ENCODE assay signal across 8 mouse cellular contexts in the genomic region with DNA sequence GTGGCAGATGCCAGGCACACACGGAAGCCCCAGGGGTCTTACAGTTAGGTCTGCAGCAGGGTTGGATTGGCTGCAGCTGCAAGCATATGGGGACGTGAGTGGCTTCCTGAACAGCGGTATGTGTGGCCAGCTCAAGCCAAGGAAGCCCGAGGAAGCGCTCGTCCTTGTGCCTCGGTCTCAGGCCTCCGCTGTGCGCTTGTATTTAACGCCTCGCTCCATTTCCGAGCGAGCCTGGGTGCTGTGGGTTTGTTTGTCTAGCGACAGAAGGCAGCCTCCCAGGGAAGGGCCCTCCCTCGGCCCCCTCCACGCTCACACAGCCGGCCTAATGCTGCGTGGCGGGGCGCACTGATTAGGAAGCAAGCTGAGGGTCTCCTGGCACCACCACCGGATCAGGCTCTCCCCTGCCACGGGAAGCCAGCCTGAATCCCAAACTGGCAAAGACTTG.
A peak's percentile ranks its signal among the peaks of the same experiment; 100 is the strongest.
DNase-seq lines count a peak whose midpoint lies in the region; ATAC-seq and TF ChIP-seq lines count a peak whose summit lies in the region.

No protein-coding gene starts in this region.

- no peaks in the 10 kb centered on the region for H3K36me3 ChIP-seq in heart, embryonic 12.5 days
- H3K36me3 ChIP-seq in limb, embryonic 11.5 days (ENCODE audit: control insufficient read depth, insufficient read depth, low read length): no peaks in the 10 kb centered on the region
- H3K36me3 ChIP-seq in stomach, postnatal 0 days (ENCODE audit: control insufficient read depth, insufficient read depth, low read length): no peaks in the 10 kb centered on the region

- intact Hi-C loops in heart, postnatal 10 days (cut with DNase I): no loop called here

- H3K4me1 ChIP-seq in heart, embryonic 12.5 days (replicated peaks): 0 out of 2 replicates have a peak, but pooled peaks cover 3% of the 10 kb centered on the region
- peaks cover 6% of the 10 kb centered on the region; the same call in 1 of the 2 replicates for H3K4me1 ChIP-seq in limb, embryonic 11.5 days (ENCODE audit: control insufficient read depth, insufficient read depth, low read length)
- no peaks in the 10 kb centered on the region for H3K4me1 ChIP-seq in stomach, postnatal 0 days (replicated peaks; ENCODE audit: control insufficient read depth, insufficient read depth)

- TF ChIP-seq EP300 in stomach, postnatal 0 days (optimal IDR thresholded peaks at IDR 0.05): no peak

- no peak for ATAC-seq in heart, embryonic 12.5 days (ENCODE audit: insufficient number of reproducible peaks, low FRiP score)
- ATAC-seq in limb, embryonic 11.5 days (ENCODE audit: insufficient number of reproducible peaks, low FRiP score, low TSS enrichment, low read depth): no peak
- 0 out of 2 replicates have a peak, but pooled peaks have one; percentile 22 for ATAC-seq in stomach, postnatal 0 days (ENCODE audit: low FRiP score, low TSS enrichment)
- ATAC-seq in frontal cortex, adult (ENCODE audit: low TSS enrichment): no peak

- H3K9ac ChIP-seq in heart, embryonic 12.5 days: 0 out of 2 replicates have a peak overlapping the region, but pooled peaks have one; percentile 17
- no peak overlapping the region for H3K9ac ChIP-seq in limb, embryonic 11.5 days (ENCODE audit: low read length)
- no peak overlapping the region for H3K9ac ChIP-seq in stomach, postnatal 0 days (ENCODE audit: low read length)

- H3K27me3 ChIP-seq in heart, embryonic 12.5 days (replicated peaks): peaks cover 77% of the 10 kb centered on the region
- peaks cover 10% of the 10 kb centered on the region for H3K27me3 ChIP-seq in limb, embryonic 11.5 days (ENCODE audit: control insufficient read depth, insufficient read depth, low read length)
- no peaks in the 10 kb centered on the region for H3K27me3 ChIP-seq in stomach, postnatal 0 days (ENCODE audit: control insufficient read depth, insufficient read depth, low read length)

- DNase-seq in heart, postnatal 10 days: no peak
- peak; percentile 54 to 55 for DNase-seq in right cerebral cortex, postnatal 10 days (ENCODE audit: low spot score in 2 of 2)
- no peak for DNase-seq in right cerebral cortex, postnatal 14 days
- DNase-seq in limb, embryonic 11.5 days (ENCODE audit: low spot score): no peak
- no peak for DNase-seq in stomach, postnatal 0 days (ENCODE audit: low spot score)
- DNase-seq in yolk sac, embryonic 10.5 days (ENCODE audit: low spot score): no peak

- H3K4me2 ChIP-seq in heart, embryonic 12.5 days: peak overlapping the region; percentile 56
- H3K4me2 ChIP-seq in limb, embryonic 11.5 days (ENCODE audit: low read depth, severe bottlenecking): 0 out of 2 replicates have a peak overlapping the region, but pooled peaks have one; percentile 7
- 0 out of 2 replicates have a peak overlapping the region, but pooled peaks have one; percentile 3 for H3K4me2 ChIP-seq in stomach, postnatal 0 days (replicated peaks; ENCODE audit: low read depth)

- H3K4me3 ChIP-seq in heart, embryonic 12.5 days: peak overlapping the region; percentile 7
- H3K4me3 ChIP-seq in limb, embryonic 11.5 days (ENCODE audit: low read depth, low read length): no peak overlapping the region
- H3K4me3 ChIP-seq in stomach, postnatal 0 days (ENCODE audit: low read depth, low read length): no peak overlapping the region

- 13% methylated on average over 21 of the region's 22 CpGs for WGBS in heart, embryonic 12.5 days
- 16% methylated on average over 22 of the region's 22 CpGs for WGBS in limb, embryonic 11.5 days
- WGBS in stomach, postnatal 0 days: 12% methylated on average over 22 of the region's 22 CpGs

- H3K27ac ChIP-seq in heart, embryonic 12.5 days (ENCODE audit: poor library complexity, severe bottlenecking): no peak overlapping the region
- no peak overlapping the region for H3K27ac ChIP-seq in limb, embryonic 11.5 days (replicated peaks; ENCODE audit: low read depth, low read length)
- H3K27ac ChIP-seq in stomach, postnatal 0 days (replicated peaks): no peak overlapping the region

- H3K9me3 ChIP-seq in heart, embryonic 12.5 days (replicated peaks): peaks cover 4% of the 10 kb centered on the region
- H3K9me3 ChIP-seq in limb, embryonic 11.5 days (ENCODE audit: control insufficient read depth, low read length): 0 out of 2 replicates have a peak, but pooled peaks cover 2% of the 10 kb centered on the region
- no peaks in the 10 kb centered on the region for H3K9me3 ChIP-seq in stomach, postnatal 0 days (ENCODE audit: control insufficient read depth, low read length)

- TF ChIP-seq CTCF in stomach, postnatal 0 days (IDR thresholded peaks at IDR 0.05; ENCODE audit: low read depth): no peak

Comparison
In these comparisons a context has a peak if more than half of its experiments do, and no peak if none do; other contexts are left out.
1. DNase-seq: peak in right cerebral cortex, postnatal 10 days (2 of 2); none in heart, postnatal 10 days (0 of 2), right cerebral cortex, postnatal 14 days (single experiment), limb, embryonic 11.5 days (single experiment), stomach, postnatal 0 days (single experiment) and yolk sac, embryonic 10.5 days (single experiment).
2. H3K4me2 ChIP-seq: peak in every context shown above with its lines; median percentile 56 in heart, embryonic 12.5 days; 7 in limb, embryonic 11.5 days; 3 in stomach, postnatal 0 days.